Mouse (Mus musculus): ENCODE data around the gene Iqgap2. TPM values are rescaled to one million over a fixed set of nuclear protein-coding genes. Genes with fewer than 3 reads are reported as not detected.

The Iqgap2 gene
- polyA plus RNA-seq, 1 experiment = 12.5 TPM

GRCm38 (mm10) chr13:95774966-95775696 is 116.6 kb downstream of the Iqgap2 start:
- WGBS = 59% methylated on average over 11 of the region's 11 CpGs
- no peak overlapping the region for H3K4me3 ChIP-seq (ENCODE audit: insufficient read depth, low read depth, low read length)
- no peak for TF ChIP-seq POLR2A (IDR thresholded peaks at IDR 0.05; ENCODE audit: low read depth, low read length)
- no peak for TF ChIP-seq CTCF (conservative IDR thresholded peaks at IDR 0.05; ENCODE audit: insufficient read depth, insufficient read length, low read depth, low read length)

GRCm38 (mm10) chr13:95765017-95765416 is 126.7 kb downstream of the Iqgap2 start:
- Histone ChIP-seq H3K27me3 (replicated peaks; ENCODE audit: control insufficient read depth, insufficient read depth, low read length) (no peaks in the 10 kb centered on the region), H3K36me3 (ENCODE audit: control insufficient read depth, insufficient read depth, low read length) (no peaks in the 10 kb centered on the region), H3K4me1 (ENCODE audit: control insufficient read depth, insufficient read depth, low read length) (peaks cover 14% of the 10 kb centered on the region), H3K27ac (ENCODE audit: insufficient read depth, low read depth, low read length) (no peak overlapping the region), H3K4me3 (ENCODE audit: insufficient read depth, low read depth, low read length) (no peak overlapping the region)
- TF ChIP-seq POLR2A (IDR thresholded peaks at IDR 0.05; ENCODE audit: low read depth, low read length) (no peak), CTCF (conservative IDR thresholded peaks at IDR 0.05; ENCODE audit: insufficient read depth, insufficient read length, low read depth, low read length) (no peak)
- 46% methylated on average over 9 of the region's 9 CpGs for WGBS
- DNase-seq = peak; percentile 71

More at GRCm38 (mm10) chr13:95774966-95775696, 116.6 kb downstream of the Iqgap2 start:
- Histone ChIP-seq H3K27me3 (replicated peaks; ENCODE audit: control insufficient read depth, insufficient read depth, low read length) (no peaks in the 10 kb centered on the region), H3K27ac (ENCODE audit: insufficient read depth, low read depth, low read length) (no peak overlapping the region), H3K4me1 (ENCODE audit: control insufficient read depth, insufficient read depth, low read length) (peaks cover 11% of the 10 kb centered on the region; the same call in 1 of the 2 replicates), H3K36me3 (ENCODE audit: control insufficient read depth, insufficient read depth, low read length) (no peaks in the 10 kb centered on the region)
- DNase-seq = no peak

GRCm38 (mm10) chr13:95763876-95764517 is 127.7 kb downstream of the Iqgap2 start:
- WGBS = 38% methylated on average over 3 of the region's 3 CpGs
- DNase-seq = peak; percentile 70
- Histone ChIP-seq H3K27me3 (replicated peaks; ENCODE audit: control insufficient read depth, insufficient read depth, low read length) (no peaks in the 10 kb centered on the region), H3K27ac (ENCODE audit: insufficient read depth, low read depth, low read length) (peak overlapping the region; percentile 80), H3K36me3 (ENCODE audit: control insufficient read depth, insufficient read depth, low read length) (no peaks in the 10 kb centered on the region), H3K4me3 (ENCODE audit: insufficient read depth, low read depth, low read length) (no peak overlapping the region), H3K4me1 (ENCODE audit: control insufficient read depth, insufficient read depth, low read length) (peaks cover 9% of the 10 kb centered on the region; the same call in 1 of the 2 replicates)
- no peak for TF ChIP-seq CTCF (conservative IDR thresholded peaks at IDR 0.05; ENCODE audit: insufficient read depth, insufficient read length, low read depth, low read length)

GRCm38 (mm10) chr13:95759810-95760209 is 131.9 kb downstream of the Iqgap2 start:
- DNase-seq = no peak
- no peaks in the 10 kb centered on the region for H3K27me3 ChIP-seq (replicated peaks; ENCODE audit: control insufficient read depth, insufficient read depth, low read length)
- 94% methylated on average over 2 of the region's 2 CpGs for WGBS
- no peak overlapping the region for H3K4me3 ChIP-seq (ENCODE audit: insufficient read depth, low read depth, low read length)
- peaks cover 7% of the 10 kb centered on the region; the same call in 1 of the 2 replicates for H3K4me1 ChIP-seq (ENCODE audit: control insufficient read depth, insufficient read depth, low read length)
- no peak overlapping the region for H3K27ac ChIP-seq (ENCODE audit: insufficient read depth, low read depth, low read length)
- no peaks in the 10 kb centered on the region for H3K36me3 ChIP-seq (ENCODE audit: control insufficient read depth, insufficient read depth, low read length)
- TF ChIP-seq POLR2A (IDR thresholded peaks at IDR 0.05; ENCODE audit: low read depth, low read length) (no peak), CTCF (conservative IDR thresholded peaks at IDR 0.05; ENCODE audit: insufficient read depth, insufficient read length, low read depth, low read length) (no peak)

GRCm38 (mm10) chr13:95754285-95754684 is 137.4 kb downstream of the Iqgap2 start:
- no peak for DNase-seq
- no peaks in the 10 kb centered on the region for H3K27me3 ChIP-seq (replicated peaks; ENCODE audit: control insufficient read depth, insufficient read depth, low read length)
- no peak overlapping the region for H3K27ac ChIP-seq (ENCODE audit: insufficient read depth, low read depth, low read length)
- H3K4me3 ChIP-seq (ENCODE audit: insufficient read depth, low read depth, low read length) = no peak overlapping the region
- no peaks in the 10 kb centered on the region for H3K36me3 ChIP-seq (ENCODE audit: control insufficient read depth, insufficient read depth, low read length)
- no peaks in the 10 kb centered on the region for H3K4me1 ChIP-seq (ENCODE audit: control insufficient read depth, insufficient read depth, low read length)
- 87% methylated on average over 5 of the region's 5 CpGs for WGBS
- TF ChIP-seq CTCF (conservative IDR thresholded peaks at IDR 0.05; ENCODE audit: insufficient read depth, insufficient read length, low read depth, low read length) = no peak
- no peak for TF ChIP-seq POLR2A (IDR thresholded peaks at IDR 0.05; ENCODE audit: low read depth, low read length)

- H3K27me3 ChIP-seq (replicated peaks; ENCODE audit: control insufficient read depth, insufficient read depth, low read length) = no peaks in the 10 kb centered on the region
- H3K36me3 ChIP-seq (ENCODE audit: control insufficient read depth, insufficient read depth, low read length) = no peaks in the 10 kb centered on the region
- H3K27ac ChIP-seq (ENCODE audit: insufficient read depth, low read depth, low read length) = no peak overlapping the region
- no peak for DNase-seq
- TF ChIP-seq POLR2A (IDR thresholded peaks at IDR 0.05; ENCODE audit: low read depth, low read length) (no peak), CTCF (conservative IDR thresholded peaks at IDR 0.05; ENCODE audit: insufficient read depth, insufficient read length, low read depth, low read length) (no peak)
- H3K4me1 ChIP-seq (ENCODE audit: control insufficient read depth, insufficient read depth, low read length) = no peaks in the 10 kb centered on the region
- no peak overlapping the region for H3K4me3 ChIP-seq (ENCODE audit: insufficient read depth, low read depth, low read length)
- WGBS = 84% methylated on average over 9 of the region's 9 CpGs
Observed at GRCm38 (mm10) chr13:95752386-95752785, 139.3 kb downstream of the Iqgap2 start.

GRCm38 (mm10) chr13:95747541-95747940 is 144.2 kb downstream of the Iqgap2 start:
- 86% methylated on average over 11 of the region's 11 CpGs for WGBS
- no peaks in the 10 kb centered on the region for H3K4me1 ChIP-seq (ENCODE audit: control insufficient read depth, insufficient read depth, low read length)
- DNase-seq = no peak
- no peaks in the 10 kb centered on the region for H3K27me3 ChIP-seq (replicated peaks; ENCODE audit: control insufficient read depth, insufficient read depth, low read length)
- TF ChIP-seq CTCF (conservative IDR thresholded peaks at IDR 0.05; ENCODE audit: insufficient read depth, insufficient read length, low read depth, low read length) (no peak), POLR2A (IDR thresholded peaks at IDR 0.05; ENCODE audit: low read depth, low read length) (no peak)
- H3K36me3 ChIP-seq (ENCODE audit: control insufficient read depth, insufficient read depth, low read length) = no peaks in the 10 kb centered on the region
- no peak overlapping the region for H3K4me3 ChIP-seq (ENCODE audit: insufficient read depth, low read depth, low read length)
- no peak overlapping the region for H3K27ac ChIP-seq (ENCODE audit: insufficient read depth, low read depth, low read length)
